Mouse (Mus musculus): Measurements from ENCODE around the gene Gm14409. TPM values are rescaled to one million over a fixed set of nuclear protein-coding genes. Genes with fewer than 3 reads are reported as not detected.
"Not testable (repeated sequence)": the region's sequence is repeated elsewhere in the genome, so short reads cannot be mapped to it uniquely, and the experiment has no call there.

The Gm14409 gene
- not detected in 2 replicates for polyA plus RNA-seq (2012; rRNA removed)

DNA sequence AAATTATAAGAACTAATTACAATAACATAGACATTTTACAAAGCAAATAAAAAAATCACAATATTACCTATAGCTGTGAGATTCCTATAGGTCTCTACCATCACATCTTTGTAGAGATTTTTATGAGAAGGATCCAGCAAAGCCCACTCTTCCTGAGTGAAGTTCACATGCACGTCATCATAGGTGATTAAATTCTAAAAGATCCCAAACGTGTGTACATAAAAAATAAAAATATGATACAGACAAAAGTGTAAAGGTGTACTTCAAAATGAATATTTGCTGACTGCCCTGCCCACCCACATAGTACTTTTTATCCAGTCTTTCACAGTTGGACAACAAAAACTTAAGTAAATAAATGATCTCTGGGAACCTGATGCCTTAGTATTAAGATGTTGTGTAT, at the start of gene Gm14409:
TSS of gene Gm14409 (minus strand) at position 101 of the 400 bp plus-strand sequence.
- not testable (repeated sequence) for H3K27me3 ChIP-seq (ENCODE audit: control insufficient read depth, insufficient read depth, low read length); H3K27ac ChIP-seq (ENCODE audit: control insufficient read depth, insufficient read depth, low read depth, low read length); H3K4me3 ChIP-seq (ENCODE audit: control insufficient read depth, low read depth, low read length); H3K4me1 ChIP-seq (ENCODE audit: control insufficient read depth, insufficient read depth, low read length); H3K36me3 ChIP-seq (ENCODE audit: control insufficient read depth, insufficient read depth, low read length)

DNA sequence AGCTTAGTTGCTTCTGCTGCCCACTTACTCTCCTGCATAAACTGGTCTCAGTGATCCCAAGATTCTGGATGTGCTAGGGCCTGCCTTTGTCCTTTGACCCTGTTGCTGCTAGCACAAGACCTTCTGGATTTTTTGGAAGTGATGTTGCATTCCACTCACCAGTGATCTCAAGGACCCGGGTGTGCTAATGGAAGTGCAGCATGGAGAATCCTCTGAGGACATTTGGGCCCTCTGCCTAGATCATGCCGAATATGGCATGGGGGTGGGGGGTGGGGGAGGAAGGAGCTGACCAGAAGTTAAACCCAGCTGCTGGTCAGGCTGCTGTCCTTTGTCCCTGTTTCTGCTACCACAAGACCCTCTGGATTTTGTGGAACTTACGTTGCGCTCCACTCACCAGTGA, 42.8 kb upstream of the Gm14409 start:
- not testable (repeated sequence) for H3K4me1 ChIP-seq (ENCODE audit: control insufficient read depth, insufficient read depth, low read length); H3K27ac ChIP-seq (ENCODE audit: control insufficient read depth, insufficient read depth, low read depth, low read length); H3K36me3 ChIP-seq (ENCODE audit: control insufficient read depth, insufficient read depth, low read length); H3K27me3 ChIP-seq (ENCODE audit: control insufficient read depth, insufficient read depth, low read length); H3K4me3 ChIP-seq (ENCODE audit: control insufficient read depth, low read depth, low read length)

DNA sequence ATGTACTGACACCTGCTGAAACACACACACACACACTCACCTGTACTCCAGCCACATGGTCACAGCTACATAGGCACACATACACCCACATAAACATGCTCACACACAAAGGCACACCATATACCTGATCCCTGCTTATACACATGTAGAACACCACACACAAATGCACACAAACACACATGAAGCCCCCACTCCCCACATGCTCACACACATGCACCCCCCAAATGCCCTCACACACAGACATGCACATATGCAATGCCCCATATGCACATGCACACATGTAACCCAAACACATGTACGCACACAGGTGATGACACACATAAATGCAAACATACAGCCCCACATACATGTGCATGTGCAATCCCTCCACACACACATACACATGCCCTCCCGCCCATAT, 38.1 kb upstream of the Gm14409 start:
- not testable (repeated sequence) for H3K4me1 ChIP-seq (ENCODE audit: control insufficient read depth, insufficient read depth, low read length); H3K36me3 ChIP-seq (ENCODE audit: control insufficient read depth, insufficient read depth, low read length); H3K27ac ChIP-seq (ENCODE audit: control insufficient read depth, insufficient read depth, low read depth, low read length); H3K4me3 ChIP-seq (ENCODE audit: control insufficient read depth, low read depth, low read length); H3K27me3 ChIP-seq (ENCODE audit: control insufficient read depth, insufficient read depth, low read length)

DNA sequence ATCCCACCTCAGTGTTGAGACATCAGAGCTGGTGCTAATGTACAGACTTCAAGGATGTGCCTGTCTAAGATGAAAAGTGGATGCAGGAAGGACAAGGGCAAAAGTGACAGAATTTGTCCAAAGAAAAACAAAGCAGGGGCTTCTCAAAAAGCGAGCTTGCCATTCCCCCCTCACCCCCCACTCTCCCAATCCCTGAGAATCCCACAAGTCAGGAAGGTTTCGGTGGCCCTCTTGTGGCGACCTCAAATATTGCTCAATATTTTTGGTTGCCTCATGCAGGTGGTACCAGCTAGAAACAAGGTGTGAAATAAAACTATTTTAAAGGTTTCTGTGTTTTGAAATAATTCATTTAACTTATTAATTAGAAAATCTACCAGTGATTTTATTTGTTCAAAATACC, 16.9 kb upstream of the Gm14409 start:
- not testable (repeated sequence) for H3K4me1 ChIP-seq (ENCODE audit: control insufficient read depth, insufficient read depth, low read length); H3K4me3 ChIP-seq (ENCODE audit: control insufficient read depth, low read depth, low read length); H3K27me3 ChIP-seq (ENCODE audit: control insufficient read depth, insufficient read depth, low read length); H3K36me3 ChIP-seq (ENCODE audit: control insufficient read depth, insufficient read depth, low read length); H3K27ac ChIP-seq (ENCODE audit: control insufficient read depth, insufficient read depth, low read depth, low read length)

DNA sequence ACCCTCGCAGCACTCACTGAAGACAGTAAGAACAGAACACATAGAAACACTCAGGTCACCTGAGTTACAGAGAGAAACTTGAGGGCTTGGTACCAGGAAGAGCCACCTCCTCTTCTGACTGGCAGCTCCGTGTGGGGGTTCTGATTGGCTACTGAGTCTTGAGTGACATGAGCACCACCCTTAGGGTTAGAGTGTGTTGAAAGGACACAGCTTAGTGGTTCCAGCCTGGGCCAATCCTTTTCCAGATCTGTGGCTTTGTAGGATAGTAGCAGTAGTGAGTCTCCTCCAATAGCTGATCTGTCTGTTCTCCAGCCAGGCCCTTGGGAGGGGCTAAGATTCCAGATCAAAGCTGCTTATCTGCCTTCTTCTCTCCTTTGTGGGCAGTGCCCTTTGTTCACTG, 10.9 kb upstream of the Gm14409 start:
- not testable (repeated sequence) for H3K27me3 ChIP-seq (ENCODE audit: control insufficient read depth, insufficient read depth, low read length); H3K27ac ChIP-seq (ENCODE audit: control insufficient read depth, insufficient read depth, low read depth, low read length); H3K4me1 ChIP-seq (ENCODE audit: control insufficient read depth, insufficient read depth, low read length); H3K36me3 ChIP-seq (ENCODE audit: control insufficient read depth, insufficient read depth, low read length); H3K4me3 ChIP-seq (ENCODE audit: control insufficient read depth, low read depth, low read length)

DNA sequence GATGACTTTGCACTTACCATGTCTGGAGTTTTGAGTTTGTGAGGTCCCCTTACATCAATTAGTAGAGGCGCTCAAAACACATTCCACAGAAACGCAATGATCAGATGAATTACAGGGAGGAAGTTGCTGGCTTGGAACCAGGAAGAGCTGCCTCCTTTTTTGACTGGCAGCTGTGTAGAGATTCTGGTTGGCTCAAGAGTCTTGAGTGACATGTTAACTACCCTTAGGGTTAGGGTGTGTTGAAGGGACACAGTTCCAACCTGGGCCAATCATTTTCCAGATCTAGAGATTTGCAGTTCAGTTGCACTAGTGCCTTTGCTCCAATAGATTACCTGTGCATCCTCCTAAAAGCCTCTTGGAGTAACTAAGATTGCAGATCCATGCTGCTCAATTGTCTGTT, 5.4 kb upstream of the Gm14409 start:
- H3K27ac ChIP-seq (ENCODE audit: control insufficient read depth, insufficient read depth, low read depth, low read length); H3K4me1 ChIP-seq (ENCODE audit: control insufficient read depth, insufficient read depth, low read length): not testable (repeated sequence)

DNA sequence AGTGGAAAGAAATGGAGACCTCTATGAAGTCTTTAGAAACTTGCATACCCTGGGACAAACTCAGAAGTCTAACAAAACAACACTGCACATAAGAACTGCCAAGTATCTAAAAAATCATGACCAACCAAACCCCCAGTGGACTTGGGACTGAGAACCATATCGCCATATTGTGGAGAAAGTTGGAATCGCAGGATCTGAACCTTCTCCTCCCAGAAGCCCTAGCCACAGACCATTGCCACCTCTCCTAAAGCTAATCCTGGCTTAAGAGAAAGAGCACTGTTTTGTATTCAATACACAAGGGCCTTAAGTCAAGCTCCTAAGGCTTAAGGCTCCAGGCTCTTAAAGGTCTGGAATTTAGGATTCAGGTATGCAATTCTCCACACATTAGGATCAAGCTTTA, 19.4 kb downstream of the Gm14409 start:
- H3K4me1 ChIP-seq (ENCODE audit: control insufficient read depth, insufficient read depth, low read length); H3K36me3 ChIP-seq (ENCODE audit: control insufficient read depth, insufficient read depth, low read length); H3K4me3 ChIP-seq (ENCODE audit: control insufficient read depth, low read depth, low read length); H3K27me3 ChIP-seq (ENCODE audit: control insufficient read depth, insufficient read depth, low read length); H3K27ac ChIP-seq (ENCODE audit: control insufficient read depth, insufficient read depth, low read depth, low read length): not testable (repeated sequence)

More for the DNA sequence above, 5.4 kb upstream of the Gm14409 start:
- not testable (repeated sequence) for H3K27me3 ChIP-seq (ENCODE audit: control insufficient read depth, insufficient read depth, low read length); H3K4me3 ChIP-seq (ENCODE audit: control insufficient read depth, low read depth, low read length); H3K36me3 ChIP-seq (ENCODE audit: control insufficient read depth, insufficient read depth, low read length)

DNA sequence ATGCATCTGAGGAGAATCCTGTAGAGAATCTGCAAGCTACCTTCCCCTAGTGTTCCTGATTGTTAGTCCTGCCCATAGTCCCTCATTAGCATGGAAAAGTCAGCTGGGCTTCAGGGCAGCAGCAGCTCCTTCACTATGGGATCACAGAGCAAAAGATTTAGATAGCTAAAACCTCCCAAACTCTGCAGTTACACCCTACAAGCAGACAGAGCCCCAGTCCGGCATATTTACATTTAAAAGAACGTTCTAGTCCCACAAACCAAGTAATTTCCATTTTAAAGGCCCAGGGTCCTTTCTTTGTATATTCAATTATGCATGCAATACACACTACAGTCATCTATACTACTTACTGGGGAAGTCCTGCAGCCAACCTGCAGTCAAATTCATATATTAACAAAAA, 36.4 kb downstream of the Gm14409 start:
- not testable (repeated sequence) for H3K27ac ChIP-seq (ENCODE audit: control insufficient read depth, insufficient read depth, low read depth, low read length); H3K4me1 ChIP-seq (ENCODE audit: control insufficient read depth, insufficient read depth, low read length)

More for the DNA sequence above, 36.4 kb downstream of the Gm14409 start:
- H3K27me3 ChIP-seq (ENCODE audit: control insufficient read depth, insufficient read depth, low read length); H3K36me3 ChIP-seq (ENCODE audit: control insufficient read depth, insufficient read depth, low read length); H3K4me3 ChIP-seq (ENCODE audit: control insufficient read depth, low read depth, low read length): not testable (repeated sequence)

Other genes starting within 250 kb of the Gm14409 start
- gene Gm14401, start 192.7 kb downstream of the Gm14409 start, polyA plus RNA-seq (2012; rRNA removed) = not detected in 2 replicates
- 1.1 TPM in 2 replicates for gene Gm14410, start 60.6 kb downstream of the Gm14409 start, polyA plus RNA-seq (2012; rRNA removed)
- gene Gm14412, start 57.3 kb upstream of the Gm14409 start, polyA plus RNA-seq (2012; rRNA removed) = 0.10 and 0.12 TPM in 2 replicates
- 0.41 TPM in 1 of 2 replicates, not detected in the other for gene Gm14418, start 131.3 kb upstream of the Gm14409 start, polyA plus RNA-seq (2012; rRNA removed)
- gene Zfp970, start 197.7 kb upstream of the Gm14409 start, polyA plus RNA-seq (2012; rRNA removed) = 1.1 and 1.5 TPM in 2 replicates
- gene Gm14403, start 231.2 kb upstream of the Gm14409 start, polyA plus RNA-seq (2012; rRNA removed) = 0.25 TPM in 1 of 2 replicates, not detected in the other